Mouse (Mus musculus) spleen, adult 18-20 months (tissue): ENCODE results near the gene Hrct1.

Experiments used
- DNase-seq, 2 experiments: peaks; one replicate each; pipeline ENCODE4 v3.0.0; 2022; ENCODE audit warnings: mixed read lengths in 2 of 2

Hrct1 gene

DNA sequence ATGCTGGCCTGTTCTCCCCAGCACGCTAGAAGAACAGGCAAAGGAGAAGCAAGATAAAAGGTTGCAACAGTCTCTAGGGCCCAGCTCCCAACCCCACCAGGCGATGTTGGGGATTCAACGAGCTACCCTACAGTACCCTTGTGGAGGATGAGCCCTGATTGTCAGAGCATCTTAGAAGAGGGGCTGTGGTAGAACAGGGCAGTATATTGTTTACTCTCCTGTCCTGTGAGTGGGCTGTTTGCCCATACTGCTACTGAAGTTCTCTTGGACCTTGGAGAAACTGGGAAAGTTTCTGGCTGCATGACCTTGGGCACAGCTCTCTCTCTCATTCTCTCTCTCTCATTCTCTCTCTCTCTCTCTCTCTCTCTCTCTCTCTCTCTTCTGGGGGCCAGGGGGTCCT, 2.1 kb downstream of the Hrct1 start:
- no peak for DNase-seq

DNA sequence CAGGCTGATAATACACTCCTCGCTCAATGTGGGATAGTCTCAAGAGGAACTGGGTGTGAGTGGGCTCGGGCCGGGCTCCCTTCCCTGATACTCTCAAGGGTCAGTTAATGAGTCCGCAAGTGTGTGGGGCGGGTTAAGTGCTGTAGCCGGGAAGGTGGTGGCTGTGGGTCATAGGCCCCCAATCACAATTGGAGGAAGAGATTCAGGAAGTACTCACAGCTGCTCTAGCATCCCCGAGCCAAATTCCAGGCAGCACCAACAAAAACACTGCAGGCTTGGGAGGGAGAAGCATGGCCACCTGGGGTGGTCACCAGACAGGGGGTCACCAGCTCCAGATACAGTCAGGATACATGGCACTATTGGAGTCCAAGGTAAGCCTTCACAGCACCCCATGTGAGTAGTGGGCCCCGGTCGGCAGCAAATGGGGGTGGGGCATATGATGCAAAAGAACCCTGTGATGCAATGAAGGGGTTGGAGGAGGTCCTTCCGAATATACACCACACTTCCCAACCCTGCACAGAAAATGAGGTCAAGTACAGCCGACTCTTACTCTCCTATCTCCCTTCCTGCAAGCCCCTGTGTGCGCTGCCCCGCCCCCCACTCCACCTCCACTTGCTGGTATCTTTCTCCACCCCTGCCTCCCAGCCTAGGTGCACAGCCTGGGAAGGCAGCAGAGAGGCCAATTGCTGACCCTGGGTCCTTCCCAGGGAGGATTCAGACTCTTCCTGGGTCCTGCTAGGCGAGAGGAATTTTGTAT, 3.0 kb downstream of the Hrct1 start, which contains the start of gene Spaar:
Gene Spaar, plus strand, starts transcription at position 241 of the 757 bp plus-strand sequence.
- no peak for DNase-seq

GRCm38 (mm10) chr4:43730750-43731297, 3.8 kb downstream of the Hrct1 start:
- DNase-seq, result no peak

GRCm38 (mm10) chr4:43732171-43732570, 5.2 kb downstream of the Hrct1 start:
- no peak for DNase-seq

DNA sequence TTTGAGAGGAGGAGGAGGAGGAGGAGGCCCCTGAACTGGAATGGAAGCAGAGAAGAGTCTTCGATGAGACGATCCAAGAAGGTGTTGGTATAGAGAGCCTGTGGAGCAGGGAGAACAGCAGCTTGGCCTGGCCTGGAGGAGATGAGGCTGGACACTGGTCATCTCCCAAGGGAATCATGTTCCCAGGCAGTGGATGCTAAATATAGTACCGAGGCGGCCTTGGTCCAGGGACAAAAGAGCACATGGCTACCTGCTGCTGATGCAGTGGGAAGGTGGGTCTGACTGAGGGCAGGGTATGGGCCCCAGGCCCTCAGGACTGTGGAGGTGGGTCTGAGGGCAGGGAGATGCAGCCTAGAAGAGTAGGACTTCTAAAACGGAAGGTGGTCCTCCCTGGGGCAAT, 6.2 kb downstream of the Hrct1 start:
- DNase-seq, result no peak

GRCm38 (mm10) chr4:43737144-43737543, 10.2 kb downstream of the Hrct1 start:
- no peak for DNase-seq

GRCm38 (mm10) chr4:43738989-43739674, 12.1 kb downstream of the Hrct1 start:
- no peak for DNase-seq

DNA sequence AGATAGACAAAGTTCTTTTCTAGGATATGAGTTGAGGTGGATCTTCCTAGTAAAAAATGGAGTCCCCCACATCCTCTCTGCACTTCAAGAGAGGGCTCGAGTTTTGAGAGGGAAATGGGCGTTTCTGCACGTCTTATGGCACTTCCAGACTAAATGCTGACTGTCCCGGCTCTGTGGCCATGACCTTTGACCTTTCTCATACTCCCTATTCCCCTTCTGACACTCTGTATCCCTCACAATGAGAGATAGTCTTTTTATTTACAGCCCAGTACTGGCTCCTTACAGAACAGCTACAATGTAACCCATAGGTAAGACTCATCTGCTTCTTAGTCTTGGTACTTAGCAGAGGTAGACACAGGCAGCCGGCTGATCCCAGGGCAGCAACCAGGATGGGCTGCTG, 14.5 kb downstream of the Hrct1 start:
- no peak for DNase-seq

DNA sequence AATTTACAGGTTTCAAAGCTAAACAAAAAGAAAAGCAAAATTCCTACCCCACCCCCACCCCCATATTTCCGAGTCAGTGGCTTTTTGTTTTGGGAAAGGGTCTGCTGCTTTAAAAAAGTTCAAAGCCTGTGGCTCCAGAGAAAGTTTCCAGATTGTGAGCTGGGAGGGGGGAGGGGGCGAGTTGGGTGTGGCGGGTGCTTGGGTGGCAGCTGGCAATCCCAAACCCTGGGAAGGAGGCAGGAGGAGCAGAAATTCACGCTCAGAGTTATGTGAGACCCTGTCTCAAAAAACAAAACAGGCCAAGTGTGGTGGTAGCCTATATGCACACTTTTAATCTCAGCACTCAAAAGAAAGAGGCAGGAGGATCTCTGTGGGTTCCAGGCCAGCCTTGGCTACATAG, 15.6 kb downstream of the Hrct1 start:
- DNase-seq, result no peak

DNA sequence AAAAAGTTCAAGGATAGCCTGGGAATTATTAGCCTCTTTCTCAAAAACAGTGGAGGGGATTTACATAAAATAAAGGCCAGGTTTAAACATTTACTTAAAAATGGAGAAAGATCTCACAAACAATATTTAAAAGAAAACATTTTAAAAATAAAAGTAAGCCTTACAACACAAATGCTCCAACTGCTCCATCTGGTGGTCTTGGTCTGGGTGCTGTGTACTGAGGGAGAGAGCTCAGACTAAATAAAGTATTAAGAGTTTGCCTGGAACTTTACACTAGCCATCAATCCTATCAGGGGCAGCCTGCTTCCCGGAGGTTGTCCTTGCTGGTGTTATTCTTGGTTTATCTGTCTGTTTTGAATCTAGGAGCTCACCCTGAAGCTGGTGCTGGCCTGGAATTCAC, 16.1 kb downstream of the Hrct1 start:
- no peak for DNase-seq

- DNase-seq, result no peak
Observed at GRCm38 (mm10) chr4:43745187-43745586, 18.2 kb downstream of the Hrct1 start.

GRCm38 (mm10) chr4:43757213-43757612, 30.2 kb downstream of the Hrct1 start:
- DNase-seq, result no peak

- DNase-seq, result no peak
Observed at GRCm38 (mm10) chr4:43759571-43760418, 32.8 kb downstream of the Hrct1 start.

DNA sequence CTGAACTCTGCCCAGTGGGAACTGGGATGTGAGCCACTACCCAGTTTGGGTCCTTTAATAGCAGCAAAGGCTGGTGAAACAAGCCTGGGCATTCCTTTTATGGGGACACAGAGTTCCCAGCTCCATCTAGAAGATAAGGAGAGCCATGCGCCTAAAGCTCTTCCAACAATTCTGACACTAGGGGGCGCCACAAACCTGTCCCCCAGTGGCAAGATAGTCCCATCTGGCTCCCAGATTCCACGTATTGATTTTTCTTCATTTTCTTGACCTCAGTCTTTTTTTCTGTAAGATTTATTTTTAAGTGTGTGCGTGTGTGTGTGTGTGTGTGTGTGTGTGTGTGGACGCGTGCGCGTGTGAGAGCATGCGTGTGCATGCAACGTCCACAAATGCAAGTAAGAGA, 33.5 kb downstream of the Hrct1 start:
- peak in 1 of 2 experiments; percentile 13 for DNase-seq

- no peak for DNase-seq
Observed at GRCm38 (mm10) chr4:43761336-43761735, 34.3 kb downstream of the Hrct1 start.

DNA sequence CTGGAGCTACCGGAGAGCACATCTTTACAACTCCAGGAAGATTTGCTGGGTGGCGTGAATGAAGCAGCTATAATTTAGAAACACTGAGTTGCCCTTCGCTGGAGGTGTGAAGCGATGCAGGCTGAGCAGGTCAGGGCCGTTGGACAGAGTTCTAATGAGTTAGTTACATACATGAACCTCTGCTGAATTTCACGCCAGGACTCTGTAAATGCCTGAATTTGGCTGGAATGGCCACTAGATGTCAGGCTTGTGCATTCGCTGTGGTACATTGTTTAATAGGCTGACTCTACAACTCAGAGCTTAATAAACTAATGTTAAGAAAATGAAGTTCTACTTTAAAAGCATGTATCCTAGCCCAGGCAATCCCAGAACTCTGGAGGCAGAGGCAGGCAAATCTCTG, 36.4 kb downstream of the Hrct1 start:
- DNase-seq, result peak in 1 of 2 experiments; percentile 39

GRCm38 (mm10) chr4:43768341-43768740, 41.4 kb downstream of the Hrct1 start:
- no peak for DNase-seq

GRCm38 (mm10) chr4:43769374-43769773, 42.4 kb downstream of the Hrct1 start:
- DNase-seq, result no peak

GRCm38 (mm10) chr4:43770909-43771308, 43.9 kb downstream of the Hrct1 start, which contains the start of gene Olfr159:
Gene Olfr159 (minus strand): TSS chr4:43771009.
- DNase-seq, result no peak

DNA sequence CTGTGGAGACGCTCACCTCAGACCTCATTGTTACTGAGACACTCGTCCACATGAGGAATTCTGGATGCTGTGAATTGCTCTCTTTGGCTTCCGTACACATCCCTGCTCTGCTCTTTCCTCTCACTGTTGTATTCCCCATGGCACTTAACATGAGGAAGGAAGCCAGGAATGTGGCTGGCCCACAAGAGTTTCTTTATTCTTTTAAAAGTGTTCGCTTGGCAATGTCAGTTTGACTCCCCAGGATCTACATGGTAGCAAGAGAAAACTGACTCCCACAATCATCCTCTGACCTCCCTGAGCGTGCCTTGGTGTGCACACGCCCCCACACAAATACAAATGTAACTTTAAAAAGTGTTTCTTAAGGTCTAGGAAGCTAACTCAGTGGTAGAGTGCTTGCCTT, 44.6 kb downstream of the Hrct1 start:
- DNase-seq, result no peak

- DNase-seq, result no peak
Observed at GRCm38 (mm10) chr4:43772304-43772703, 45.3 kb downstream of the Hrct1 start.
